8 mouse cellular contexts compared by ENCODE assay signal in genomic region chr5:75976696-75977095, GRCm38 (mm10). TPM values are rescaled to one million over a fixed set of nuclear protein-coding genes. Genes with fewer than 3 reads are reported as not detected.
DNase-seq lines count a peak whose midpoint lies in the region; ATAC-seq and TF ChIP-seq lines count a peak whose summit lies in the region.

No protein-coding gene starts in this region.

- no peaks in the 10 kb centered on the region for H3K36me3 ChIP-seq in kidney, embryonic 14.5 days (ENCODE audit: control insufficient read depth, insufficient read depth, low read length)
- H3K36me3 ChIP-seq in forebrain, embryonic 10.5 days (replicated peaks): no peaks in the 10 kb centered on the region
- H3K36me3 ChIP-seq in intestine, embryonic 16.5 days (ENCODE audit: control insufficient read depth, insufficient read depth, low read length): no peaks in the 10 kb centered on the region
- no peaks in the 10 kb centered on the region for H3K36me3 ChIP-seq in midbrain, postnatal 0 days (ENCODE audit: insufficient read depth, low read length)

- TF ChIP-seq CTCF in midbrain, postnatal 0 days (IDR thresholded peaks at IDR 0.05): no peak

- DNase-seq in kidney, adult 18-20 months: no peak
- DNase-seq in forebrain, embryonic 10.5 days (ENCODE audit: extremely low spot score, low spot score): no peak
- no peak for DNase-seq in midbrain, postnatal 0 days (ENCODE audit: low spot score)
- no peak for DNase-seq in cerebellum, adult 8-10 months
- no peak for DNase-seq in right cerebral cortex, postnatal 25 days
- no peak for DNase-seq in cerebellum, postnatal 14 days

- peak overlapping the region; percentile 59 for H3K4me3 ChIP-seq in kidney, embryonic 14.5 days (ENCODE audit: low read length)
- H3K4me3 ChIP-seq in forebrain, embryonic 10.5 days: peak overlapping the region; percentile 77
- H3K4me3 ChIP-seq in intestine, embryonic 16.5 days (ENCODE audit: low read length): peak overlapping the region; percentile 25; the same call in 1 of the 2 replicates
- peak overlapping the region; percentile 17; the same call in 1 of the 2 replicates for H3K4me3 ChIP-seq in midbrain, postnatal 0 days (ENCODE audit: low read depth, low read length)

- no peak overlapping the region for H3K27ac ChIP-seq in kidney, embryonic 14.5 days (ENCODE audit: low read depth, low read length)
- no peak overlapping the region for H3K27ac ChIP-seq in forebrain, embryonic 10.5 days
- no peak overlapping the region for H3K27ac ChIP-seq in intestine, embryonic 16.5 days (ENCODE audit: low read length)
- no peak overlapping the region for H3K27ac ChIP-seq in midbrain, postnatal 0 days (ENCODE audit: low read depth, low read length)

- no peak for ATAC-seq in kidney, embryonic 14.5 days (ENCODE audit: low FRiP score, low TSS enrichment)
- ATAC-seq in intestine, embryonic 16.5 days: no peak
- ATAC-seq in midbrain, postnatal 0 days (ENCODE audit: low FRiP score): no peak

- H3K4me1 ChIP-seq in kidney, embryonic 14.5 days (ENCODE audit: control insufficient read depth, insufficient read depth, low read length): no peaks in the 10 kb centered on the region
- peaks cover 37% of the 10 kb centered on the region for H3K4me1 ChIP-seq in forebrain, embryonic 10.5 days
- peaks cover 13% of the 10 kb centered on the region for H3K4me1 ChIP-seq in intestine, embryonic 16.5 days (ENCODE audit: control insufficient read depth, insufficient read depth, low read length)
- H3K4me1 ChIP-seq in midbrain, postnatal 0 days (ENCODE audit: insufficient read depth, low read length): peaks cover 6% of the 10 kb centered on the region; the same call in 1 of the 2 replicates

- WGBS in kidney, embryonic 14.5 days: 35% methylated on average over 9 of the region's 9 CpGs
- WGBS in forebrain, embryonic 10.5 days: 19% methylated on average over 9 of the region's 9 CpGs
- 59% methylated on average over 9 of the region's 9 CpGs for WGBS in intestine, embryonic 16.5 days
- 43% methylated on average over 9 of the region's 9 CpGs for WGBS in midbrain, postnatal 0 days

- H3K4me2 ChIP-seq in kidney, embryonic 14.5 days (replicated peaks; ENCODE audit: low read depth, low read length): no peak overlapping the region
- no peak overlapping the region for H3K4me2 ChIP-seq in intestine, embryonic 16.5 days (ENCODE audit: low read depth, low read length)
- H3K4me2 ChIP-seq in midbrain, postnatal 0 days (ENCODE audit: low read depth, low read length, poor library complexity, severe bottlenecking): no peak overlapping the region

- peaks cover 29% of the 10 kb centered on the region; the same call in 1 of the 2 replicates for H3K27me3 ChIP-seq in kidney, embryonic 14.5 days (ENCODE audit: control insufficient read depth, insufficient read depth, low read length)
- peaks cover 99% of the 10 kb centered on the region for H3K27me3 ChIP-seq in forebrain, embryonic 10.5 days (ENCODE audit: poor library complexity, severe bottlenecking)
- H3K27me3 ChIP-seq in intestine, embryonic 16.5 days (replicated peaks; ENCODE audit: control insufficient read depth, insufficient read depth, low read length): peaks cover 32% of the 10 kb centered on the region
- H3K27me3 ChIP-seq in midbrain, postnatal 0 days (ENCODE audit: insufficient read depth, low read length): peaks cover 31% of the 10 kb centered on the region

- H3K9me3 ChIP-seq in kidney, embryonic 14.5 days (ENCODE audit: control insufficient read depth, low read length): no peaks in the 10 kb centered on the region
- no peaks in the 10 kb centered on the region for H3K9me3 ChIP-seq in forebrain, embryonic 10.5 days
- no peaks in the 10 kb centered on the region for H3K9me3 ChIP-seq in intestine, embryonic 16.5 days (ENCODE audit: control insufficient read depth, low read length)
- H3K9me3 ChIP-seq in midbrain, postnatal 0 days (ENCODE audit: low read length): no peaks in the 10 kb centered on the region

- H3K9ac ChIP-seq in kidney, embryonic 14.5 days (ENCODE audit: low read depth, low read length): peak overlapping the region; percentile 5; the same call in 1 of the 2 replicates
- H3K9ac ChIP-seq in intestine, embryonic 16.5 days (ENCODE audit: low read depth, low read length): no peak overlapping the region
- H3K9ac ChIP-seq in midbrain, postnatal 0 days (replicated peaks; ENCODE audit: low read length, poor library complexity, severe bottlenecking): no peak overlapping the region

RNA-seq across cellular contexts. Expression of gene Kdr, which starts 1.6 kb away (rescaled TPM):
- 18.4 and 39.5 TPM in 2 replicates for polyA plus RNA-seq in kidney, embryonic 14.5 days (2014; fragmentation: Nextera tagmentation; extraction: Ambion mirVana)
- polyA plus RNA-seq in forebrain, embryonic 10.5 days (2016; fragmentation: Nextera tagmentation; extraction: Ambion mirVana): 24.3 and 25.9 TPM in 2 replicates
- 19.6 and 21.6 TPM in 2 replicates for polyA plus RNA-seq in intestine, embryonic 16.5 days (2015; fragmentation: Nextera tagmentation; extraction: Ambion mirVana)
- total RNA-seq in midbrain, postnatal 0 days (2014; rRNA removed): 19.1 and 24.7 TPM in 2 replicates
- 11.6 and 12.5 TPM in 2 replicates for polyA plus RNA-seq in midbrain, postnatal 0 days (2015; fragmentation: Nextera tagmentation; extraction: Ambion mirVana)

Comparison
In these comparisons a context has a peak if more than half of its experiments do, and no peak if none do; other contexts are left out.
1. H3K4me3 ChIP-seq: peak in every context shown above with its lines; median percentile 77 in forebrain, embryonic 10.5 days; 59 in kidney, embryonic 14.5 days; 25 in intestine, embryonic 16.5 days; 17 in midbrain, postnatal 0 days.